Mouse (Mus musculus): Measurements from ENCODE around the gene Nfkbie. TPM values are rescaled to one million over a fixed set of nuclear protein-coding genes. Genes with fewer than 3 reads are reported as not detected.

The Nfkbie gene
- 50.4 and 65.9 TPM in 2 replicates for polyA plus RNA-seq (2012; rRNA removed)

- no peaks in the 10 kb centered on the region for H3K27me3 ChIP-seq (ENCODE audit: control insufficient read depth, insufficient read depth, low read length)
- peak within 1 kb of the TSS; percentile 89 for H3K27ac ChIP-seq (ENCODE audit: insufficient read depth, low read length)
- peak; percentile 90 to 99 for DNase-seq (ENCODE audit: low read depth in 1 of 2, low spot score in 2 of 2)
- H3K36me3 ChIP-seq (ENCODE audit: control insufficient read depth, insufficient read depth, low read length), result peaks cover 14% of the 10 kb centered on the region
- WGBS, result under 1% methylated on average over 45 of the region's 45 CpGs
- peaks cover 9% of the 10 kb centered on the region; the same call in 1 of the 2 replicates for H3K4me1 ChIP-seq (ENCODE audit: control insufficient read depth, insufficient read depth, insufficient read length)
- H3K4me3 ChIP-seq (ENCODE audit: extremely low read depth, insufficient read depth, insufficient read length), result peak within 1 kb of the TSS; percentile 97
- TF ChIP-seq CTCF (IDR thresholded peaks at IDR 0.05; ENCODE audit: extremely low read depth, insufficient read depth, insufficient read length, insufficient replicate concordance), result no peak
- TF ChIP-seq POLR2A (IDR thresholded peaks at IDR 0.05; ENCODE audit: low read depth, low read length), result peak; percentile 83
These were observed at the start of gene Nfkbie for GRCm38 (mm10) chr17:45555452-45556106. Gene Nfkbie (plus strand): TSS chr17:45555703.

GRCm38 (mm10) chr17:45505941-45506465, 49.5 kb upstream of the Nfkbie start:
- 78% methylated on average over 6 of the region's 6 CpGs for WGBS
- TF ChIP-seq POLR2A (IDR thresholded peaks at IDR 0.05; ENCODE audit: low read depth, low read length) (no peak), CTCF (IDR thresholded peaks at IDR 0.05; ENCODE audit: extremely low read depth, insufficient read depth, insufficient read length, insufficient replicate concordance) (no peak)
- no peaks in the 10 kb centered on the region for H3K27me3 ChIP-seq (ENCODE audit: control insufficient read depth, insufficient read depth, low read length)
- no peaks in the 10 kb centered on the region for H3K4me1 ChIP-seq (ENCODE audit: control insufficient read depth, insufficient read depth, insufficient read length)
- H3K27ac ChIP-seq (ENCODE audit: insufficient read depth, low read length), result no peak overlapping the region
- no peaks in the 10 kb centered on the region for H3K36me3 ChIP-seq (ENCODE audit: control insufficient read depth, insufficient read depth, low read length)
- no peak overlapping the region for H3K4me3 ChIP-seq (ENCODE audit: extremely low read depth, insufficient read depth, insufficient read length)
- no peak for DNase-seq (ENCODE audit: low read depth in 1 of 2, low spot score in 2 of 2)

DNA sequence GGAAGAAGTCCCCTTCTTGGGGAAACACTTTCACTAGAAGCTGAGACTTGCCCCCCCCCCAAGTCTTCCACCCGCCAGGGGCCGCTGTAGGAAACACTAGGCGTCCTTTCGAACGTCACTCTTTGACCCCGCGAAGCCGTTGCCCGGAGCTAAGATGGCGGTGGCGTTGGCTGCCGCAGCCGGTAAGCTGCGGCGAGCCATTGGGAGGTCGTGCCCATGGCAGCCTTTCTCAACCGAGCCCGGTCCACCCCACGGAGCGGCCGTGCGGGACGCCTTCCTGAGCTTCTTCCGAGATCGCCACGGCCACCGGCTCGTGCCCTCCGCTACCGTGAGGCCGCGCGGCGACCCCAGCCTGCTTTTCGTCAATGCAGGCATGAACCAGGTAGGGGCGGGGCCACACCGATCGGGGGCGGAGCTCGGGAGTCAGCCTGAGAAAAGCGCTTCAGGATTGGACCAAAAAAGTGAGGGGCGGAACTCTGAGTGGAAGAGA, 48.8 kb upstream of the Nfkbie start, which contains the start of gene Aars2:
TSS of gene Aars2 (plus strand) at position 142 of the 490 bp plus-strand sequence.
- Histone ChIP-seq H3K27ac (ENCODE audit: insufficient read depth, low read length) (peak within 1 kb of the TSS; percentile 91), H3K4me1 (ENCODE audit: control insufficient read depth, insufficient read depth, insufficient read length) (no peaks in the 10 kb centered on the region), H3K36me3 (ENCODE audit: control insufficient read depth, insufficient read depth, low read length) (no peaks in the 10 kb centered on the region), H3K27me3 (ENCODE audit: control insufficient read depth, insufficient read depth, low read length) (no peaks in the 10 kb centered on the region), H3K4me3 (ENCODE audit: extremely low read depth, insufficient read depth, insufficient read length) (peak within 1 kb of the TSS; percentile 99)
- 1% methylated on average over 42 of the region's 42 CpGs for WGBS
- TF ChIP-seq CTCF (IDR thresholded peaks at IDR 0.05; ENCODE audit: extremely low read depth, insufficient read depth, insufficient read length, insufficient replicate concordance) (peak; percentile 74; the same call in 1 of the 2 replicates), POLR2A (IDR thresholded peaks at IDR 0.05; ENCODE audit: low read depth, low read length) (peak; percentile 32)
- DNase-seq (ENCODE audit: low read depth in 1 of 2, low spot score in 2 of 2), result peak; percentile 87 to 92

GRCm38 (mm10) chr17:45510871-45511270, 44.6 kb upstream of the Nfkbie start:
- no peaks in the 10 kb centered on the region for H3K36me3 ChIP-seq (ENCODE audit: control insufficient read depth, insufficient read depth, low read length)
- no peaks in the 10 kb centered on the region for H3K4me1 ChIP-seq (ENCODE audit: control insufficient read depth, insufficient read depth, insufficient read length)
- H3K27me3 ChIP-seq (ENCODE audit: control insufficient read depth, insufficient read depth, low read length), result no peaks in the 10 kb centered on the region
- no peak overlapping the region for H3K27ac ChIP-seq (ENCODE audit: insufficient read depth, low read length)
- no peak for DNase-seq (ENCODE audit: low read depth in 1 of 2, low spot score in 2 of 2)
- 92% methylated on average over 4 of the region's 4 CpGs for WGBS
- TF ChIP-seq POLR2A (IDR thresholded peaks at IDR 0.05; ENCODE audit: low read depth, low read length) (no peak), CTCF (IDR thresholded peaks at IDR 0.05; ENCODE audit: extremely low read depth, insufficient read depth, insufficient read length, insufficient replicate concordance) (no peak)
- no peak overlapping the region for H3K4me3 ChIP-seq (ENCODE audit: extremely low read depth, insufficient read depth, insufficient read length)

- TF ChIP-seq POLR2A (IDR thresholded peaks at IDR 0.05; ENCODE audit: low read depth, low read length) (no peak), CTCF (IDR thresholded peaks at IDR 0.05; ENCODE audit: extremely low read depth, insufficient read depth, insufficient read length, insufficient replicate concordance) (no peak)
- WGBS, result 92% methylated on average over 4 of the region's 4 CpGs
- no peak overlapping the region for H3K4me3 ChIP-seq (ENCODE audit: extremely low read depth, insufficient read depth, insufficient read length)
These were observed 43.7 kb upstream of the Nfkbie start for GRCm38 (mm10) chr17:45511757-45512156.

GRCm38 (mm10) chr17:45515204-45515726, 40.2 kb upstream of the Nfkbie start:
- no peak for DNase-seq (ENCODE audit: low read depth in 1 of 2, low spot score in 2 of 2)
- WGBS, result 92% methylated on average over 15 of the region's 15 CpGs
- Histone ChIP-seq H3K27me3 (ENCODE audit: control insufficient read depth, insufficient read depth, low read length) (no peaks in the 10 kb centered on the region), H3K36me3 (ENCODE audit: control insufficient read depth, insufficient read depth, low read length) (peaks cover 10% of the 10 kb centered on the region), H3K4me1 (ENCODE audit: control insufficient read depth, insufficient read depth, insufficient read length) (no peaks in the 10 kb centered on the region), H3K4me3 (ENCODE audit: extremely low read depth, insufficient read depth, insufficient read length) (no peak overlapping the region), H3K27ac (ENCODE audit: insufficient read depth, low read length) (no peak overlapping the region)
- TF ChIP-seq CTCF (IDR thresholded peaks at IDR 0.05; ENCODE audit: extremely low read depth, insufficient read depth, insufficient read length, insufficient replicate concordance) (no peak), POLR2A (IDR thresholded peaks at IDR 0.05; ENCODE audit: low read depth, low read length) (no peak)

More at GRCm38 (mm10) chr17:45511757-45512156, 43.7 kb upstream of the Nfkbie start:
- H3K27me3 ChIP-seq (ENCODE audit: control insufficient read depth, insufficient read depth, low read length), result no peaks in the 10 kb centered on the region
- H3K4me1 ChIP-seq (ENCODE audit: control insufficient read depth, insufficient read depth, insufficient read length), result no peaks in the 10 kb centered on the region
- no peak for DNase-seq (ENCODE audit: low read depth in 1 of 2, low spot score in 2 of 2)
- H3K27ac ChIP-seq (ENCODE audit: insufficient read depth, low read length), result no peak overlapping the region
- H3K36me3 ChIP-seq (ENCODE audit: control insufficient read depth, insufficient read depth, low read length), result no peaks in the 10 kb centered on the region

Data from spleen, adult 2 months (tissue).